12 mouse cellular contexts compared by ENCODE assay signal in genomic region chr11:119550546-119551335, GRCm38 (mm10). TPM values are rescaled to one million over a fixed set of nuclear protein-coding genes. Genes with fewer than 3 reads are reported as not detected.
DNase-seq lines count a peak whose midpoint lies in the region; ATAC-seq and TF ChIP-seq lines count a peak whose summit lies in the region.
"Had no signal": no experiment of that assay in that cellular context is flagged by ENCODE, and none has a peak within 500 bp of the region (broad histone marks: within the 10 kb centered on the region; RNA-seq: fewer than 3 reads in every experiment).

No protein-coding gene starts in this region.

- TF ChIP-seq CTCF in cerebellum, adult 2 months (IDR thresholded peaks at IDR 0.05; ENCODE audit: borderline replicate concordance, insufficient read depth, low read depth, low read length) = no peak
- no peak for TF ChIP-seq CTCF in stomach, postnatal 0 days (IDR thresholded peaks at IDR 0.05; ENCODE audit: low read depth)

- H3K9ac ChIP-seq in hindbrain, embryonic 13.5 days = peak overlapping the region; percentile 20; the same call in 1 of the 2 replicates
- no peak overlapping the region for H3K9ac ChIP-seq in stomach, postnatal 0 days (ENCODE audit: low read length)
- H3K9ac ChIP-seq: heart, embryonic 12.5 days; liver, embryonic 12.5 days had no signal

- H3K4me3 ChIP-seq in cerebellum, adult 2 months (replicated peaks; ENCODE audit: insufficient read depth, low read depth, low read length) = no peak overlapping the region
- H3K4me3 ChIP-seq in hindbrain, embryonic 13.5 days = no peak overlapping the region
- no peak overlapping the region for H3K4me3 ChIP-seq in stomach, postnatal 0 days (ENCODE audit: low read depth, low read length)
- no peak overlapping the region for H3K4me3 ChIP-seq in heart, embryonic 10.5 days
- H3K4me3 ChIP-seq: heart, embryonic 12.5 days; liver, embryonic 12.5 days had no signal

- no peak overlapping the region for H3K27ac ChIP-seq in cerebellum, adult 2 months (ENCODE audit: insufficient read depth, low read length)
- no peak overlapping the region for H3K27ac ChIP-seq in hindbrain, embryonic 13.5 days
- H3K27ac ChIP-seq in stomach, postnatal 0 days (replicated peaks) = no peak overlapping the region
- no peak overlapping the region for H3K27ac ChIP-seq in heart, embryonic 10.5 days
- H3K27ac ChIP-seq: liver, embryonic 12.5 days had no signal

- 21% methylated on average over 10 of the region's 10 CpGs for WGBS in cerebellum, adult 2 months
- WGBS in hindbrain, embryonic 13.5 days = 45% methylated on average over 10 of the region's 10 CpGs
- WGBS in stomach, postnatal 0 days = 50% methylated on average over 10 of the region's 10 CpGs
- WGBS in heart, embryonic 10.5 days = 53% methylated on average over 10 of the region's 10 CpGs

- DNase-seq in layer of hippocampus, adult 11-12 months (ENCODE audit: low spot score) = peak; percentile 26
- no peak for DNase-seq in layer of hippocampus, adult 9-11 months
- DNase-seq in MN1 (ENCODE audit: low spot score) = peak; percentile 38
- DNase-seq in cerebellum, adult 2 months = peak; percentile 53 to 54
- no peak for DNase-seq in stomach, postnatal 0 days (ENCODE audit: low spot score)
- no peak for DNase-seq in heart, embryonic 10.5 days (ENCODE audit: low spot score)
- DNase-seq: adrenal gland, adult 8-10 months; thymus, postnatal 4 days had no signal

- TF ChIP-seq POLR2A in cerebellum, adult 2 months (IDR thresholded peaks at IDR 0.05; ENCODE audit: borderline replicate concordance, insufficient read depth, low read length) = no peak

- H3K9me3 ChIP-seq in hindbrain, embryonic 13.5 days = no peaks in the 10 kb centered on the region
- H3K9me3 ChIP-seq in stomach, postnatal 0 days (ENCODE audit: control insufficient read depth, low read length) = no peaks in the 10 kb centered on the region
- H3K9me3 ChIP-seq in heart, embryonic 10.5 days = no peaks in the 10 kb centered on the region
- H3K9me3 ChIP-seq: heart, embryonic 12.5 days; liver, embryonic 12.5 days had no signal

- 0 out of 2 replicates have a peak overlapping the region, but pooled peaks have one; percentile 98 for H3K4me2 ChIP-seq in hindbrain, embryonic 13.5 days
- H3K4me2 ChIP-seq in stomach, postnatal 0 days (replicated peaks; ENCODE audit: low read depth) = no peak overlapping the region
- H3K4me2 ChIP-seq: heart, embryonic 12.5 days had no signal

- ATAC-seq in hindbrain, embryonic 13.5 days (ENCODE audit: low FRiP score) = 0 out of 2 replicates have a peak, but pooled peaks have one; percentile 31
- ATAC-seq in stomach, postnatal 0 days (ENCODE audit: low FRiP score, low TSS enrichment) = no peak
- ATAC-seq: inflammation-experienced regulatory T-cells, adult 6 months; liver, embryonic 12.5 days had no signal

- no peak for TF ChIP-seq EP300 in stomach, postnatal 0 days (optimal IDR thresholded peaks at IDR 0.05)

- peaks cover 11% of the 10 kb centered on the region for H3K4me1 ChIP-seq in cerebellum, adult 2 months (ENCODE audit: control insufficient read depth, insufficient read depth, low read length)
- H3K4me1 ChIP-seq in hindbrain, embryonic 13.5 days (replicated peaks) = peaks cover 74% of the 10 kb centered on the region
- peaks cover 16% of the 10 kb centered on the region; the same call in 1 of the 2 replicates for H3K4me1 ChIP-seq in stomach, postnatal 0 days (replicated peaks; ENCODE audit: control insufficient read depth, insufficient read depth)
- H3K4me1 ChIP-seq in heart, embryonic 10.5 days = peaks cover 54% of the 10 kb centered on the region

- H3K27me3 ChIP-seq in cerebellum, adult 2 months (ENCODE audit: control insufficient read depth, insufficient read depth, low read length) = no peaks in the 10 kb centered on the region
- peaks cover 66% of the 10 kb centered on the region for H3K27me3 ChIP-seq in hindbrain, embryonic 13.5 days
- peaks cover 15% of the 10 kb centered on the region for H3K27me3 ChIP-seq in stomach, postnatal 0 days (ENCODE audit: control insufficient read depth, insufficient read depth, low read length)
- H3K27me3 ChIP-seq in heart, embryonic 10.5 days (ENCODE audit: insufficient read depth, poor library complexity, severe bottlenecking) = peaks cover 99% of the 10 kb centered on the region

- H3K36me3 ChIP-seq in hindbrain, embryonic 13.5 days = no peaks in the 10 kb centered on the region
- H3K36me3 ChIP-seq in stomach, postnatal 0 days (ENCODE audit: control insufficient read depth, insufficient read depth, low read length) = no peaks in the 10 kb centered on the region
- H3K36me3 ChIP-seq in heart, embryonic 10.5 days = no peaks in the 10 kb centered on the region
- H3K36me3 ChIP-seq: heart, embryonic 12.5 days; liver, embryonic 12.5 days had no signal

RNA-seq across cellular contexts. Expression of gene Nptx1, which starts 3.2 kb away (rescaled TPM):
- 200 and 249 TPM in 2 replicates for polyA plus RNA-seq in cerebellum, adult 2 months (2012; rRNA removed)
- 12.6 and 15.2 TPM in 2 replicates for polyA plus RNA-seq in hindbrain, embryonic 13.5 days (2015; fragmentation: Nextera tagmentation; extraction: Ambion mirVana)
- polyA plus RNA-seq in stomach, postnatal 0 days (2015; fragmentation: Nextera tagmentation; extraction: Ambion mirVana) = 0.13 and 0.16 TPM in 2 replicates
- 0.49 and 0.88 TPM in 2 replicates for polyA plus RNA-seq in heart, embryonic 10.5 days (2016; fragmentation: Nextera tagmentation; extraction: Ambion mirVana)
- polyA plus RNA-seq: inflammation-experienced regulatory T-cells, adult 6 months had no signal

RNA-seq across cellular contexts. Expression of gene Rptor, which starts 52.0 kb away (rescaled TPM):
- 43.6 and 45.0 TPM in 2 replicates for polyA plus RNA-seq in cerebellum, adult 2 months (2012; rRNA removed)
- 10.2 and 10.6 TPM in 2 replicates for polyA plus RNA-seq in hindbrain, embryonic 13.5 days (2015; fragmentation: Nextera tagmentation; extraction: Ambion mirVana)
- 3.7 and 3.9 TPM in 2 replicates for polyA plus RNA-seq in stomach, postnatal 0 days (2015; fragmentation: Nextera tagmentation; extraction: Ambion mirVana)
- polyA plus RNA-seq in heart, embryonic 10.5 days (2016; fragmentation: Nextera tagmentation; extraction: Ambion mirVana) = 11.8 and 15.6 TPM in 2 replicates

RNA-seq across cellular contexts. Expression of gene Endov, which starts 59.6 kb away (rescaled TPM):
- polyA plus RNA-seq in cerebellum, adult 2 months (2012; rRNA removed) = 15.4 and 16.4 TPM in 2 replicates
- 15.5 and 20.9 TPM in 2 replicates for polyA plus RNA-seq in hindbrain, embryonic 13.5 days (2015; fragmentation: Nextera tagmentation; extraction: Ambion mirVana)
- 9.2 and 12.8 TPM in 2 replicates for polyA plus RNA-seq in stomach, postnatal 0 days (2015; fragmentation: Nextera tagmentation; extraction: Ambion mirVana)
- polyA plus RNA-seq in heart, embryonic 10.5 days (2016; fragmentation: Nextera tagmentation; extraction: Ambion mirVana) = 16.2 and 17.2 TPM in 2 replicates

Comparison
In these comparisons a context has a peak if more than half of its experiments do, and no peak if none do; other contexts are left out.
1. DNase-seq: peak in layer of hippocampus, adult 11-12 months (single experiment), MN1 (single experiment) and cerebellum, adult 2 months (2 of 2); none in layer of hippocampus, adult 9-11 months (single experiment), stomach, postnatal 0 days (single experiment) and heart, embryonic 10.5 days (single experiment).
2. RNA of gene Nptx1, which starts 3.2 kb away (polyA plus RNA-seq): 200 to 249 TPM in cerebellum, adult 2 months; 12.6 to 15.2 TPM in hindbrain, embryonic 13.5 days, 0.49 to 0.88 TPM in heart, embryonic 10.5 days and 0.13 to 0.16 TPM in stomach, postnatal 0 days; every median in the first group is over 10 times any median in the second.